Mouse (Mus musculus) kidney, embryonic 15.5 days (tissue): ENCODE data around the gene S100a4. TPM values are rescaled to one million over a fixed set of nuclear protein-coding genes. Genes with fewer than 3 reads are reported as not detected.
A peak's percentile ranks its signal among the peaks of the same experiment; 100 is the strongest.

Experiments
- ATAC-seq: fragments of 200-750 bp; cut with Nextera tagmentation; replicated peaks from 2 replicates; pipeline ENCODE4 v1.8.0; 2017; ENCODE audit warnings: moderate TSS enrichment; ENCODE audit not compliant: low FRiP score
- H3K27ac ChIP-seq: fragments of 300-500 bp; sonication (generic); 2 replicates; pipeline ENCODE4 v1.5.1; 2015; ENCODE audit warnings: mild to moderate bottlenecking, inconsistent platforms
- H3K27me3 ChIP-seq: fragments of 300-500 bp; sonication (generic); 2 replicates; pipeline ENCODE4 v1.6.1; 2015; ENCODE audit warnings: inconsistent platforms
- H3K36me3 ChIP-seq: fragments of 300-500 bp; sonication (generic); 2 replicates; pipeline ENCODE4 v1.6.1; 2015; ENCODE audit warnings: inconsistent platforms
- H3K4me1 ChIP-seq: fragments of 300-500 bp; sonication (generic); 2 replicates; pipeline ENCODE4 v1.6.1; 2015; ENCODE audit warnings: inconsistent platforms
- H3K4me2 ChIP-seq: fragments of 300-500 bp; sonication (generic); 2 replicates; pipeline ENCODE4 v1.6.1; 2015; ENCODE audit warnings: moderate library complexity, mild to moderate bottlenecking, inconsistent platforms
- H3K4me3 ChIP-seq: fragments of 300-500 bp; sonication (generic); replicated peaks from 2 replicates; pipeline ENCODE4 v1.5.1; 2015; ENCODE audit warnings: mild to moderate bottlenecking, inconsistent platforms
- H3K9ac ChIP-seq: fragments of 300-500 bp; sonication (generic); 2 replicates; pipeline ENCODE4 v1.6.1; 2015; ENCODE audit warnings: mild to moderate bottlenecking, inconsistent platforms
- H3K9me3 ChIP-seq: fragments of 300-500 bp; sonication (generic); replicated peaks from 2 replicates; pipeline ENCODE4 v1.6.1; 2016; ENCODE audit warnings: inconsistent platforms
- WGBS: fragments of 180-500 bp; shearing (Covaris S2); methylation state at CpG from one replicate; pipeline ENCODE4 v1.1.7; 2015; ENCODE audit warnings: mixed read lengths; 5-methylcytosine and 5-hydroxymethylcytosine counted together
- polyA plus RNA-seq: library from polyadenylated mRNA; unstranded; fragments of >200 nt; fragmentation: Nextera tagmentation; extraction: Ambion mirVana; gene quantifications from 2 replicates; pipeline ENCODE4 v1.2.1, GENCODE M21; 2015

S100a4 gene
- polyA plus RNA-seq: 4.2 and 6.4 TPM in 2 replicates

DNA sequence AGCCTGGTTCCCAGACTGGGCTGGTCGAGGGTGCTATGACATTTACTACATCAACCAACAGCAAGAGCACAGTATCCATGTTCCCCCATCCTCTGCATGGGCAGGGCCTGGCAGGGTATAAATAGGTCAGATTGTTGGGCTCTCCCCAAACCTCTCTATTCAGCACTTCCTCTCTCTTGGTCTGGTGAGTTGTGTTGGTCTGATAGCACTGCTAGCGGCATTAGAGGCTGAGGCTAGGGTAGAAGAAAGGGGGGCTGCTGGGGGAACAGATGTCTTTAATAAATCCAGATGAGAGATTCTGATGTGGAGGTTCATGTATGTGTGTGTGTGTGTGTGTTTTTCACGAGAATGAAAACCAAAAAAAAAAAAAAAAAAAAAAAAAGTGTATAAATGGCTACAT is at the start of gene S100a4:
Gene S100a4 (plus strand): TSS at position 149 of the 400 bp plus-strand sequence.
- H3K27ac ChIP-seq: peak within 1 kb of the TSS; percentile 76
- H3K36me3 ChIP-seq: no peaks in the 10 kb centered on the region
- peaks cover 29% of the 10 kb centered on the region for H3K4me1 ChIP-seq
- H3K4me2 ChIP-seq: no peak within 1 kb of the TSS
- WGBS: 47% methylated on average over 3 of the region's 3 CpGs
- H3K27me3 ChIP-seq: no peaks in the 10 kb centered on the region
- H3K4me3 ChIP-seq: no peak within 1 kb of the TSS
- H3K9me3 ChIP-seq: no peaks in the 10 kb centered on the region
- no peak for ATAC-seq
- no peak within 1 kb of the TSS for H3K9ac ChIP-seq

DNA sequence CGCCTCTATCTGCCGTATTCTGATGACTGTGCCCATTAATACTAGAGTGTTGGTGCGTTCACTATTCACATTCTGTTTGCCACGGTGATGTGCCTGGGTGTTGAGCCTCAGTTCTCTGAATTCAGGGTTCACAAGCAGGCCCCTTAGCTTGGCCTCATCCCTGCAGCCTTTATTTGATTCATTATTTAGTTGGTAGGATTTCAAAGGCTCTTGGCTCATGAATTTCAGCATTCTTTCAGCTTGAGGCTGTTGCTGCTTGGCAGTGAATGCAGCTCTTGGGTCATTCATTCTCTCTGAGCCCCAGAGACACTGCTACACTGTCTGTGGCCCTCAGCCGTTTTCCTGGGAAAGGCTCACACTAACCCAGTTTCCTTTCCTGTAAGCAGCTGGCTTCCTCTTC is 47.6 kb upstream of the S100a4 start:
- no peaks in the 10 kb centered on the region for H3K4me1 ChIP-seq
- H3K36me3 ChIP-seq: no peaks in the 10 kb centered on the region
- H3K27me3 ChIP-seq: no peaks in the 10 kb centered on the region
- ATAC-seq: no peak
- no peak overlapping the region for H3K27ac ChIP-seq
- H3K4me3 ChIP-seq: no peak overlapping the region
- 72% methylated on average over 5 of the region's 5 CpGs for WGBS
- no peak overlapping the region for H3K9ac ChIP-seq
- H3K4me2 ChIP-seq: no peak overlapping the region
- no peaks in the 10 kb centered on the region for H3K9me3 ChIP-seq

DNA sequence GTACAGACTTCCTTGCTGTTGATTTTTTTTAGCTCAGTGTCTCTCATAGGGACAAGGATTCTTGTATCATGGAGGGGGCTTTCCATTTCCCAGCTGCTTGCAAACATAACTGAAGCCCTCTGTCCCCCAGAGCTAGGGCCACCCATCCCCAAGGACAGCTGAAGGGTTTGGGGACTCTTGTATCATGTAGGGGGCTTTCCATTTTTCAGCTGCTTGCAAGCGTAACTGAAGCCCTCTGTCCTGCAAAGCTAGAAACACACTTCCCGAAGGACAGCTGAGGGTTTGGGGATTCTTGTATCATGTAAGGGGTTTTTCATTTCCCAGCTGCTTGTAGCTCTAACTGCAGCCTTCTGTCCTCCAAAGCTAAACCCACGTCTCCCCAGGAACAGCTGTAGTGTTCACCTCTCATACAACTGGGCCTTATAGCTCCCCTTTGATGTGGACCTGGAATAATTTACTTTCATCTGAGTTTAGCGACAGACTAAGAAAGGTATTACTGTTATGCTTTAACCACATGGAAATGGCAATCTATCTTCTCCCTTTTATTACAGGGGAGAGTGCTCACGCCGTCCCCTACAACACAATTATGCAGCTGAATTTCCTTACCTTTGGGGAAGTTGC is 43.5 kb upstream of the S100a4 start, which contains the start of gene S100a3:
Gene S100a3 (plus strand): TSS at position 571 of the 621 bp plus-strand sequence.
- no peak within 1 kb of the TSS for H3K4me2 ChIP-seq
- no peak within 1 kb of the TSS for H3K4me3 ChIP-seq
- no peak within 1 kb of the TSS for H3K27ac ChIP-seq
- WGBS: 65% methylated on average over 6 of the region's 6 CpGs
- no peaks in the 10 kb centered on the region for H3K4me1 ChIP-seq
- no peaks in the 10 kb centered on the region for H3K9me3 ChIP-seq
- no peak within 1 kb of the TSS for H3K9ac ChIP-seq
- ATAC-seq: no peak
- no peaks in the 10 kb centered on the region for H3K27me3 ChIP-seq
- no peaks in the 10 kb centered on the region for H3K36me3 ChIP-seq

DNA sequence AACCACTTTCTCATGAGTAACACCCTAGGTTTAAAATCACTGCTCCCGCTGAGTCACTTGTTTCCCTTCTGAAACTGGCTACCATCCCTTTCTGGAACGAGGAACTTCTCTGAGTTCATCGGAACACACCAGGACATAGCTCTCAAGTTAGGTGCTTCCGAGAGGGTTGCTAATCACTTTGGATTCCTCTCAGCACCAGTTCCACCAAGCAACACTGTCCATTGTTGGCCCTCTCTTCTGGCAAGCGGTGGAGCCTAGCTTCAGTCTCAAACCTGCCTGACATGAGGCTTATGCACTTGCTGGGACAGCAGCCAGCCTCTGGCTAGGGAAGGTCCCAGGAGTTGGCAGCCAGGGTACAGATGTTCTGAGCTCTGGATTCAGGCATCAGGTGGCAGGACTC is 28.9 kb upstream of the S100a4 start:
- no peak overlapping the region for H3K4me2 ChIP-seq
- 85% methylated on average over 5 of the region's 5 CpGs for WGBS
- H3K36me3 ChIP-seq: no peaks in the 10 kb centered on the region
- ATAC-seq: no peak
- H3K27ac ChIP-seq: no peak overlapping the region
- no peak overlapping the region for H3K4me3 ChIP-seq
- no peak overlapping the region for H3K9ac ChIP-seq
- no peaks in the 10 kb centered on the region for H3K27me3 ChIP-seq
- no peaks in the 10 kb centered on the region for H3K9me3 ChIP-seq
- H3K4me1 ChIP-seq: 0 out of 2 replicates have a peak, but pooled peaks cover 4% of the 10 kb centered on the region

DNA sequence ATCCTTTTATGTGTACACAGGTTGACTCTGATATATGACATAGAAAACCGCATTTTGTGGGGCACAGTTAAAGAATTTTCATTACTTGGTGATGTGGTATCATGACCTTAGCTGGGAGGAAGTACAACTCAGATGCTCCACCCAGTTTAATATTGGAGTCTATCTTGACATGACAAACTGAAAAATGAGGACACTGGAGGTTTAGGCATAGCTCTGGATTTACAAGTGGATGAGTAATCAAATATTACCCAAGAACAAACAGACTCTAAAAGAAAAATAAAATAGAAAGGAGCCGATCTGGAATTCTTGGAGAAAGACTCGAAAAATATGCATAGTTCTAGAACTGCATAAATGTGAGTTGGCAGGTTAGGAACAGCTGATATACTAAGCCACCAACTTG is 28.3 kb upstream of the S100a4 start:
- Histone ChIP-seq H3K4me1 (0 out of 2 replicates have a peak, but pooled peaks cover 4% of the 10 kb centered on the region), H3K4me3 (no peak overlapping the region), H3K4me2 (no peak overlapping the region), H3K36me3 (no peaks in the 10 kb centered on the region), H3K9ac (no peak overlapping the region), H3K27me3 (no peaks in the 10 kb centered on the region), H3K9me3 (no peaks in the 10 kb centered on the region), H3K27ac (no peak overlapping the region)
- WGBS: 66% methylated on average over 3 of the region's 3 CpGs
- ATAC-seq: no peak

DNA sequence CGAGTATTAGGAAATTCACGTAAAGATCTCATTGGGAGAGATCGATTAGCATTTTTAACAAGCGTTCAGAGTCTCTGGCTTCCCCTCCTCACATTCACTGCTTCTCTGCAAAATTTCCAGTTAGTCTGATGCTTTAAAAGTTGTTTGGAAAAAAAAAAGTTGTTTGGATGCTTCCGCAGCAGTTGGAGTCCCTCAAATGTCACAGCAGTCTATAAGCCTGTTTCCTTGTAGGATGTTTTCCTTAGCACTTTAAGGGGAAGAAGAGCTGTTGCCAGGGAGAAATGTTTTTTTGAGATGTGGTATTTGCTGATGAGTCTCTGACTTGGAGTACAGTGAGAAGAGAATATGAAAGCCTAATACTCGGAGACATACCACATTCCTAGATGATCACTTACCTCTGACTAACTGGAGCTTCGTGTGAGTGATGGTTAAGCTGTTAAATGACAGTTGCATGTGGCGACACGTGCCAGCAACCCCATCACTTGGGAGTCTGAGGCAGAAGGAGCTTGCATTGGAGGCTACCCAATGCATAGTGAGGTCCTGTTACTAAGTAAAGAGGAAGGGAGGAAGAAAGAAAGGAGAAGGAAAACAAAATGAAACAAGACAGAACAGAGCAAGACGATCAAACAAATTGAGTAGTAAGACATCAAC is 27.1 kb upstream of the S100a4 start:
- 0 out of 2 replicates have a peak, but pooled peaks cover 4% of the 10 kb centered on the region for H3K4me1 ChIP-seq
- ATAC-seq: no peak
- no peak overlapping the region for H3K9ac ChIP-seq
- no peak overlapping the region for H3K4me3 ChIP-seq
- no peaks in the 10 kb centered on the region for H3K27me3 ChIP-seq
- H3K4me2 ChIP-seq: no peak overlapping the region
- H3K9me3 ChIP-seq: no peaks in the 10 kb centered on the region
- 66% methylated on average over 10 of the region's 10 CpGs for WGBS
- no peaks in the 10 kb centered on the region for H3K36me3 ChIP-seq
- peak overlapping the region; percentile 51; the same call in 1 of the 2 replicates for H3K27ac ChIP-seq

DNA sequence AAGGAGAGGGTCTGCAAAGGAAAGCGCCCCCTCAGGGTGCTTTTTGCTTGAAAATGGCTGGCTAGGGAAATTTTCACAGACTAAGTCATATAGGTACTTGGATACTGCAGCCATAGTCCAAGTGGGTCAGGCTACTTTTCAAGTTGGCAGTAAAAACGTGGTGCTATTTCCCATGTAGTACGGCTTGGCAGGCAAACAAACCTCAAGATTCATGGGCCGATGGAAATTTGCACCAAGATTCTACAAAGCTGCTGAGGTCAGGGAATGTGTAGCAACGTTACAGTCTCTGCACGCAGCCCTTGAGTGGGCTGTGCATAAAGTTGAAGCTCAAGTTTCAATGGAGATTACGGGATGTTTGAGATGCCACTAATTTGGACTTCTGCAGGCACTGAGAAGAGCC is 24.1 kb upstream of the S100a4 start:
- 44% methylated on average over 7 of the region's 7 CpGs for WGBS
- Histone ChIP-seq H3K36me3 (no peaks in the 10 kb centered on the region), H3K9ac (no peak overlapping the region), H3K4me3 (no peak overlapping the region), H3K27me3 (no peaks in the 10 kb centered on the region), H3K4me1 (peaks cover 9% of the 10 kb centered on the region; the same call in 1 of the 2 replicates), H3K27ac (no peak overlapping the region), H3K4me2 (no peak overlapping the region), H3K9me3 (no peaks in the 10 kb centered on the region)
- no peak; the same call in 1 of the 2 replicates for ATAC-seq

DNA sequence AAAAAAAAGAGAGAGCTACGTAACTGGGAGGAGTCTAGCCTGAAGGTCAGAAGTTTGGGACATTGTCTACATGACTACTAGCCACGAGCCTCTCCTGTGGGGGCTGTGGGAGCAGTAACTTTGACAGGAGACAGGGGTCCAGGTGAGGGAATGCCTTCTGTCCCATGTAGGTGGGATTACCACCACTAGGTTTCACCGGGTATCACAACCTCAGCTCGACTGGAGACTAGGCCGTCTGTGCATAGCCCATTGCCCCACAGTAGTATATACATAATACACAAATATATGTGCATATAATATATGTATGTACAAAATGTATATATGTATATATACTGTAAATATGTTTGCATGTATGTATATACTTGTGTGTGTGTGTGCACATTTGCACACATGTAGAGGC is 22.4 kb upstream of the S100a4 start:
- no peak overlapping the region for H3K27ac ChIP-seq
- H3K4me3 ChIP-seq: no peak overlapping the region
- no peaks in the 10 kb centered on the region for H3K36me3 ChIP-seq
- H3K27me3 ChIP-seq: no peaks in the 10 kb centered on the region
- no peak overlapping the region for H3K9ac ChIP-seq
- H3K9me3 ChIP-seq: no peaks in the 10 kb centered on the region
- WGBS: 91% methylated on average over 5 of the region's 5 CpGs
- H3K4me1 ChIP-seq: peaks cover 11% of the 10 kb centered on the region; the same call in 1 of the 2 replicates
- no peak overlapping the region for H3K4me2 ChIP-seq
- no peak for ATAC-seq

DNA sequence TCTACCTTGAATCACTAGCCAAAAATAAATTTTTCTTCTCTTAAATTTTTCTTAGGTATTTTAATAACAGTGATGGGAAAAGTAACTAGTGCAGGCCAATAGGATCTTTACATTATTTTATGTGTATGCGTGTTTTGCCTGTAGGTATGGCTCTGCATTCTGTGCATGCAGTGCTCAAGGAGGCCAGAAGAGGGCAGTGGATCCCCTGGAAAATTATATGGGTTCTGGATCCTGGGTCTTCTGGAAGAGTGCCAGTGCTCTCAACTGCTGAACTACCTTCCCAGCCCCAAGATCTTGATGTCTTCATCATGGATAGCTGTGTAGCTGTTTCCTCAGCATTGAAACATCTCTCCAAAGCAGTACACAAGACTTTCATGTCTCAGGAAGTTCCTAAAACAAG is 21.4 kb upstream of the S100a4 start:
- Histone ChIP-seq H3K36me3 (no peaks in the 10 kb centered on the region), H3K4me1 (peaks cover 17% of the 10 kb centered on the region; the same call in 1 of the 2 replicates), H3K9ac (no peak overlapping the region), H3K4me3 (no peak overlapping the region), H3K9me3 (no peaks in the 10 kb centered on the region), H3K27ac (no peak overlapping the region), H3K4me2 (no peak overlapping the region), H3K27me3 (no peaks in the 10 kb centered on the region)
- no peak for ATAC-seq
- 94% methylated on average over 1 of the region's 1 CpGs for WGBS

DNA sequence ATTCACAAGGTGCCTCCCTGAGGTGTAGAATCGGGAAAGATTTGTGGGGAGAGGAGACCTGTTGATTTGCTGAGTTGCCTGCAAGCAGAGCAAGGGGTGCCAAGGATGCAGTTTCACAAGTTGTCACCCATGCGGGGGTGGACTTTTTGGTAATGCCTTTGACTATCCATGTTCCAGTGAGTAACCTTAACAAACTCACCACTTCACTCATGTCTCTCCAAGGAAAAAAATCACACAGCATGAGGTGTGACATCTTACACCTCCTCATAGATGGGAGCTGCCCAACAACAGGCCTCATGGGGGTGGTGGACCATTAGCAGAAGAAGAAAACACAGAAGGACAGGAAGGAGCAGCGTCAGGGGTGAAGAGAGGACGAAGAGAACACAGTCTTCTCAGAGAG is 21.0 kb upstream of the S100a4 start:
- Histone ChIP-seq H3K9me3 (no peaks in the 10 kb centered on the region), H3K4me2 (no peak overlapping the region), H3K36me3 (no peaks in the 10 kb centered on the region), H3K27ac (no peak overlapping the region), H3K9ac (no peak overlapping the region), H3K27me3 (no peaks in the 10 kb centered on the region), H3K4me3 (no peak overlapping the region), H3K4me1 (peaks cover 19% of the 10 kb centered on the region; the same call in 1 of the 2 replicates)
- no peak for ATAC-seq
- 75% methylated on average over 4 of the region's 4 CpGs for WGBS

DNA sequence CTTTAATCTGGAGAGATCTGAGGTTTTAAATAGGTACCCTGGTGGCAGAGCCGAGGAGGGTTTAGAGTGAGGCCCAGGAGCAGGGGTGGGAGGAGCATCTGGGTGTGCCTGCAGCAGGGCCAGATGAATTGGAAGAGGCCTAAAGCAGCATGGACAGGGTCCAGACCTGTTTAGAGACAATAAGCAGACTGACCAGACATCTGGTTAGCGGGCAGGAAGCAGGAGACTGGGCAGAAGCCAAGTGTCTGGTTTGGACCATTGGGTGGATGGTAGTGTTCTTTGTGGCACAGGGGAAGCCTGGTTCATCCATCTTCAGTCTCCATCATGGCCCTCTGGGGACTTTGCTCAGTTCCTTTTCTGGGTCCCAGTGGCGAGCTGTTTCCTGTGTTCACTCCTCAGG is 19.7 kb upstream of the S100a4 start:
- Histone ChIP-seq H3K9me3 (no peaks in the 10 kb centered on the region), H3K27me3 (no peaks in the 10 kb centered on the region), H3K9ac (no peak overlapping the region), H3K36me3 (no peaks in the 10 kb centered on the region), H3K4me1 (peaks cover 19% of the 10 kb centered on the region; the same call in 1 of the 2 replicates), H3K4me2 (no peak overlapping the region), H3K27ac (no peak overlapping the region), H3K4me3 (no peak overlapping the region)
- 42% methylated on average over 3 of the region's 3 CpGs for WGBS
- ATAC-seq: no peak

DNA sequence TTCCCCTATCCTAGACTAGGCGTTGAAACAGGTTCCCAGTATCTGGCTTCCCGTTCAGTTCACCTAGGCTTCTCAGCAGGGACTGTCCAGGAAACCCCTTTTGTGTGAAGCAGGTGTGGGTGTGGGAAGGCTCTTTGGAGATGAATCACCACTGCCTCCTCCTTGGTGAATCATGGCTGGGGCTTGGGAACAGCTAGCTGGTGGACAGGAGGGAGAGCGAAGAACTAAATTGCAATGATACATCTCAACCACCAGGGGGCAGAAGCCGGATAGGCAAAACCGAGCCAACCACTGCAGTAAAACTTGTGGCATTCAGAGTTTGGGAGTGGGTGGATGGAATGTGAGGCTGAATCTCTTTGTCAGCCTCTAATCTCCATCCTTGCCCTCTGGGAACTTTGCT is 18.0 kb upstream of the S100a4 start:
- peaks cover 15% of the 10 kb centered on the region; the same call in 1 of the 2 replicates for H3K4me1 ChIP-seq
- H3K4me3 ChIP-seq: no peak overlapping the region
- H3K9ac ChIP-seq: no peak overlapping the region
- H3K4me2 ChIP-seq: no peak overlapping the region
- no peak overlapping the region for H3K27ac ChIP-seq
- no peaks in the 10 kb centered on the region for H3K9me3 ChIP-seq
- H3K36me3 ChIP-seq: no peaks in the 10 kb centered on the region
- WGBS: 33% methylated on average over 5 of the region's 5 CpGs
- peak; percentile 36; the same call in 1 of the 2 replicates for ATAC-seq
- H3K27me3 ChIP-seq: no peaks in the 10 kb centered on the region
